Mouse (Mus musculus): ENCODE results near the gene Abcb11. TPM values are rescaled to one million over a fixed set of nuclear protein-coding genes. Genes with fewer than 3 reads are reported as not detected.

The Abcb11 gene
- not detected for polyA plus RNA-seq (2014; fragmentation: Illumina TruSeq; extraction: RNeasy Lipid Tissue Mini Kit (QIAGEN cat#74804); ENCODE audit: low read depth, low replicate concordance)

GRCm38 (mm10) chr2:69342496-69343221 is at the start of gene Abcb11:
Gene Abcb11 (minus strand): TSS chr2:69342616.

DNA sequence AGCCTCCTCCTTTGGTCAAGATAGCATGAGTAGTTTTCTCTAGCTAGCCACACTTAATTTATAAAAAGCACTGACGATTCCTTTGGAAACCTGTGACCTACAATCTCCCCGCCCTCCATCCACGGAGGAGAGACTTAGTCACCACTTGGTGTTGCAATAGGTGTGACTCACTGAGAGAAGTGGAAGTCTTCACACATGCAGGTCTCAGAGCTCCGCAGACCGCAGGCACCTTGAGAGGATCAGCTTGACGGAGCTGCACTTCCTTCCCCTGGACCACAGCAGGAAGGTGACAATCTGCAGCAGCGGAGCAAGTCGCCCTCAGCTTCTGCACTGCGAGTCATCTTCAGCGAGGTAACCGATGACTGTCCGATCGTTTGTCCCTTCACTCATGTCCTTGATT is 37.9 kb upstream of the Abcb11 start, which contains the start of gene Dhrs9:
Gene Dhrs9, plus strand, starts transcription at position 165 of the 400 bp plus-strand sequence.

GRCm38 (mm10) chr2:69210773-69211172 is 131.6 kb downstream of the Abcb11 start, which contains the start of gene G6pc2:
Gene G6pc2 (plus strand): TSS chr2:69211073.

DNA sequence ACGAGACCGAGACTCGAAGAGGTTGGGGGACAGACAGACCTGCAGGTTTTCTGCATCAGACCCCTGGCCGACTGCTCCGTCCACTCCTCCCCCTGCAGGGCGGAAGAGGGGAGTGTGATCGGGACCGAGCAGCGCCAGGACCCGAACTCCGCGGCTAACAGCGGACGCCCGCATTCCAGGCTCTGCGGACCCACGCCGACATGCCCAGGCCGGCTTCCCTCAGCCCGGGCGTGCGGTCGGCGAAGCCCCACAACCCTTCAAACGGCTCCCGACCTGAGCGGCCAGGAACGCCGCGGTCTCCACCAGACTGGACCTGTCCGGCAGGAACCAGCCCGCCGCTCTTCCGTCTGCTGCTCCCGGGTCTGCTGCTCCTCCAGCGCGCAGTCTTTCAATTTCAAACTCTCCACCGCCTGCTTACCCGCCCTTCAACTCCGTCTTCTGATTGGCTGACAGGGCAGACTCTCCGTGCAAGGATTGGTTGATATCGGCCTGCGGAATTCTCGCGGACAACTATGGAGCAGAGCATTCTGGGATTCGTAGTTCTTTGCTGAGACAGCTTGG is 136.5 kb downstream of the Abcb11 start, which contains the start of gene Spc25:
Gene Spc25, minus strand, starts transcription at position 404 of the 561 bp plus-strand sequence.

Other genes with a start within 250 kb of the Abcb11 start
- gene Nostrin, start 206.8 kb downstream of the Abcb11 start, polyA plus RNA-seq (2014; fragmentation: Illumina TruSeq; extraction: RNeasy Lipid Tissue Mini Kit (QIAGEN cat#74804); ENCODE audit: low read depth, low replicate concordance), result 20.4 TPM
- gene Spc25, start 136.4 kb downstream of the Abcb11 start, polyA plus RNA-seq (2014; fragmentation: Illumina TruSeq; extraction: RNeasy Lipid Tissue Mini Kit (QIAGEN cat#74804); ENCODE audit: low read depth, low replicate concordance), result 20.4 TPM
- gene G6pc2, start 131.5 kb downstream of the Abcb11 start, polyA plus RNA-seq (2014; fragmentation: Illumina TruSeq; extraction: RNeasy Lipid Tissue Mini Kit (QIAGEN cat#74804); ENCODE audit: low read depth, low replicate concordance), result not detected
- 3.5 TPM for gene Dhrs9, start 37.8 kb upstream of the Abcb11 start, polyA plus RNA-seq (2014; fragmentation: Illumina TruSeq; extraction: RNeasy Lipid Tissue Mini Kit (QIAGEN cat#74804); ENCODE audit: low read depth, low replicate concordance)
- gene Lrp2, start 243.4 kb upstream of the Abcb11 start, polyA plus RNA-seq (2014; fragmentation: Illumina TruSeq; extraction: RNeasy Lipid Tissue Mini Kit (QIAGEN cat#74804); ENCODE audit: low read depth, low replicate concordance), result 0.06 TPM

Data from adrenal gland, adult 10 weeks (tissue).